8 mouse cellular contexts compared by ENCODE assay signal in the genomic region with DNA sequence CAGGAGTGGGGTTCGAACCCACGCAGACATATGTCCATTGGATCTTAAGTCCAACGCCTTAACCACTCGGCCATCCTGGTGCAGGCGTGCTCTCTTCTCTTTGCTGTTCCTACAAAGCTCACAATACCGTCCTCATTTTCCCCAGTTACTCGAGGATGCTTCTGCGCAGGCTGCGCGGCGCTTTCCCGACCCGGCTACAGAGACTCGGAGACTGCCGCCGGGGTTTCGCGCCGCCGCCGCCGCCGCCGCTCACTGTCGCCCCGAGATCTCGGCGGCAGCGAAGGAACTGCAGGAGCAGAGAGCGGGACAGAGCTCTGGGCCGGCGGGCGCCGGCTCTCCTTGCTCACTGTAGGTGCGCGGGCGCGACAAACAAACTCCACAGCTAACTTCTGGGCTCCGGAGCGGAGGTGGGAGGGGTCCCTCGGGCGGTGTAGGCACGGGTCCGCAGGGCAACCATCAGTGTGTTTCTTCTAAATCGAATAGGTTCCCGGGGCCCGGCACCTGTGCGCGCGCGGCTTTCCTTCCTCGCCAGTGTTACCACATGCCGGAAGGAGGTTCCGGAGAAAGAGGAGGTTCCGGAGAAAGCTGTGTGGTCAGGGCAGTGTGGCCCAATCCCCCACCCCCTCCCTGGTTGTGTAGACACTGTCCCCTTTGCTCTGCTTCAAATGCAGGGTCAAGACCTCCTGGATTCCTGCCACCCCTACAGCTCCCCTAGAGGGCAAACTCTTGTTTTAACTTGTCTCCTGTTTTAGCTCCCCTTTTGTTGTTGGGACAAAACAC. TPM values are rescaled to one million over a fixed set of nuclear protein-coding genes. Genes with fewer than 3 reads are reported as not detected.
DNase-seq lines count a peak whose midpoint lies in the region; ATAC-seq lines count a peak whose summit lies in the region.

No protein-coding gene starts in this region.

- H3K4me1 ChIP-seq in hindbrain, embryonic 14.5 days (replicated peaks; ENCODE audit: control insufficient read depth, insufficient read depth, low read length) = peaks cover 3% of the 10 kb centered on the region; the same call in 1 of the 2 replicates

- H3K4me2 ChIP-seq in hindbrain, embryonic 14.5 days (replicated peaks) = peak overlapping the region; percentile 55

- peak overlapping the region; percentile 79 for H3K27ac ChIP-seq in hindbrain, embryonic 14.5 days

- peak overlapping the region; percentile 62 for H3K9ac ChIP-seq in hindbrain, embryonic 14.5 days

- WGBS in hindbrain, embryonic 14.5 days = under 1% methylated on average over 54 of the region's 55 CpGs

- no peaks in the 10 kb centered on the region for H3K27me3 ChIP-seq in hindbrain, embryonic 14.5 days (ENCODE audit: control insufficient read depth, insufficient read depth, low read length)

- H3K9me3 ChIP-seq in hindbrain, embryonic 14.5 days (ENCODE audit: control insufficient read depth, low read length) = no peaks in the 10 kb centered on the region

- H3K36me3 ChIP-seq in hindbrain, embryonic 14.5 days (replicated peaks; ENCODE audit: control insufficient read depth, insufficient read depth) = no peaks in the 10 kb centered on the region

- H3K4me3 ChIP-seq in hindbrain, embryonic 14.5 days (replicated peaks; ENCODE audit: low read length) = peak overlapping the region; percentile 57

- peak; percentile 98 for ATAC-seq in hindbrain, embryonic 14.5 days (ENCODE audit: low FRiP score)

- DNase-seq in R1 (ENCODE audit: low read depth, low spot score) = peak; percentile 96
- DNase-seq in cerebellum, postnatal 25 days = peak; percentile 95 to 97
- peak; percentile 100 for DNase-seq in frontal cortex, postnatal 25 days (ENCODE audit: low spot score in 2 of 2)
- peak; percentile 100 for DNase-seq in hindbrain, embryonic 14.5 days (ENCODE audit: low spot score)
- peak; percentile 95 to 99 for DNase-seq in layer of hippocampus, postnatal 36 days
- DNase-seq in lung, postnatal 36 days = peak; percentile 98
- peak; percentile 98 for DNase-seq in retina, postnatal 1 day
- DNase-seq in urinary bladder, adult 18-20 months (ENCODE audit: low spot score in 2 of 2) = peak; percentile 93 to 94

RNA-seq across cellular contexts. Expression of a gene that starts 41.3 kb away (rescaled TPM):
- polyA plus RNA-seq in hindbrain, embryonic 14.5 days (2014; fragmentation: Nextera tagmentation; extraction: Ambion mirVana) = 2.0 and 3.7 TPM in 2 replicates
- total RNA-seq in layer of hippocampus, postnatal 36 days (2021) = under 1 TPM; 0.15 to 0.23 TPM

RNA-seq across cellular contexts. Expression of a gene that starts 53.6 kb away (rescaled TPM):
- 25.0 and 28.2 TPM in 2 replicates for polyA plus RNA-seq in hindbrain, embryonic 14.5 days (2014; fragmentation: Nextera tagmentation; extraction: Ambion mirVana)
- total RNA-seq in layer of hippocampus, postnatal 36 days (2021) = 10 to 100 TPM; 34.0 to 35.6 TPM

Comparison
In these comparisons a context has a peak if more than half of its experiments do, and no peak if none do; other contexts are left out.
1. Peak in every context shown above with its lines: DNase-seq, ATAC-seq, H3K4me3 ChIP-seq and H3K27ac ChIP-seq.